Mouse (Mus musculus): ENCODE measurements around the gene Nrip3. TPM values are rescaled to one million over a fixed set of nuclear protein-coding genes. Genes with fewer than 3 reads are reported as not detected.

The Nrip3 gene
- polyA plus RNA-seq, 2 experiments, result 0.13 to 0.22 TPM

GRCm38 (mm10) chr7:109723114-109723513, 58.7 kb downstream of the Nrip3 start:
- Histone ChIP-seq H3K27ac (no peak overlapping the region), H3K9ac (replicated peaks) (no peak overlapping the region), H3K4me1 (replicated peaks; ENCODE audit: control insufficient read depth in 2 of 2, insufficient read depth in 2 of 2, low read length in 1 of 2) (no peaks in the 10 kb centered on the region), H3K27me3 (ENCODE audit: control insufficient read depth, insufficient read depth, low read length) (no peaks in the 10 kb centered on the region), H3K9me3 (ENCODE audit: control insufficient read depth, low read length) (no peaks in the 10 kb centered on the region), H3K4me2 (ENCODE audit: low read depth) (no peak overlapping the region), H3K4me3 (ENCODE audit: insufficient read depth in 1 of 2, low read depth in 2 of 2, low read length in 2 of 2) (no peak overlapping the region), H3K36me3 (replicated peaks; ENCODE audit: control insufficient read depth, insufficient read depth, low read depth) (no peaks in the 10 kb centered on the region)
- no peak for DNase-seq (ENCODE audit: low read depth in 3 of 3, low spot score in 3 of 3)
- no peak for ATAC-seq (ENCODE audit: insufficient read depth)
- 81% methylated on average over 8 of the region's 8 CpGs for WGBS (ENCODE audit: insufficient replicate concordance)
- TF ChIP-seq CTCF (IDR thresholded peaks at IDR 0.05; ENCODE audit: low read depth) (no peak), EP300 (IDR thresholded peaks at IDR 0.05; ENCODE audit: low read depth) (no peak)

GRCm38 (mm10) chr7:109722618-109723017, 59.2 kb downstream of the Nrip3 start:
- Histone ChIP-seq H3K4me3 (ENCODE audit: insufficient read depth in 1 of 2, low read depth in 2 of 2, low read length in 2 of 2) (no peak overlapping the region), H3K4me1 (replicated peaks; ENCODE audit: control insufficient read depth in 2 of 2, insufficient read depth in 2 of 2, low read length in 1 of 2) (no peaks in the 10 kb centered on the region), H3K27me3 (ENCODE audit: control insufficient read depth, insufficient read depth, low read length) (no peaks in the 10 kb centered on the region), H3K27ac (no peak overlapping the region), H3K36me3 (replicated peaks; ENCODE audit: control insufficient read depth, insufficient read depth, low read depth) (no peaks in the 10 kb centered on the region), H3K9ac (replicated peaks) (no peak overlapping the region), H3K4me2 (ENCODE audit: low read depth) (no peak overlapping the region), H3K9me3 (ENCODE audit: control insufficient read depth, low read length) (no peaks in the 10 kb centered on the region)
- WGBS (ENCODE audit: insufficient replicate concordance), result 83% methylated on average over 2 of the region's 2 CpGs
- ATAC-seq (ENCODE audit: insufficient read depth), result no peak
- TF ChIP-seq CTCF (IDR thresholded peaks at IDR 0.05; ENCODE audit: low read depth), result peak; percentile 38; the same call in 1 of the 2 replicates
- no peak for TF ChIP-seq EP300 (IDR thresholded peaks at IDR 0.05; ENCODE audit: low read depth)
- DNase-seq (ENCODE audit: low read depth in 3 of 3, low spot score in 3 of 3), result no peak

- H3K9me3 ChIP-seq (ENCODE audit: control insufficient read depth, low read length), result no peaks in the 10 kb centered on the region
- H3K4me1 ChIP-seq (replicated peaks; ENCODE audit: control insufficient read depth in 2 of 2, insufficient read depth in 2 of 2, low read length in 1 of 2), result no peaks in the 10 kb centered on the region
- no peak for TF ChIP-seq EP300 (IDR thresholded peaks at IDR 0.05; ENCODE audit: low read depth)
- TF ChIP-seq CTCF (IDR thresholded peaks at IDR 0.05; ENCODE audit: low read depth), result peak; percentile 49
- no peaks in the 10 kb centered on the region for H3K36me3 ChIP-seq (replicated peaks; ENCODE audit: control insufficient read depth, insufficient read depth, low read depth)
- ATAC-seq (ENCODE audit: insufficient read depth), result no peak
- H3K9ac ChIP-seq (replicated peaks), result no peak overlapping the region
- no peak for DNase-seq (ENCODE audit: low read depth in 3 of 3, low spot score in 3 of 3)
- H3K4me3 ChIP-seq (ENCODE audit: insufficient read depth in 1 of 2, low read depth in 2 of 2, low read length in 2 of 2), result no peak overlapping the region
- H3K27ac ChIP-seq, result no peak overlapping the region
- WGBS (ENCODE audit: insufficient replicate concordance), result 56% methylated on average over 9 of the region's 9 CpGs
- H3K27me3 ChIP-seq (ENCODE audit: control insufficient read depth, insufficient read depth, low read length), result no peaks in the 10 kb centered on the region
- no peak overlapping the region for H3K4me2 ChIP-seq (ENCODE audit: low read depth)
These were observed 62.5 kb downstream of the Nrip3 start for GRCm38 (mm10) chr7:109719286-109719685.

- Histone ChIP-seq H3K27me3 (ENCODE audit: control insufficient read depth, insufficient read depth, low read length) (no peaks in the 10 kb centered on the region), H3K36me3 (replicated peaks; ENCODE audit: control insufficient read depth, insufficient read depth, low read depth) (peaks cover 30% of the 10 kb centered on the region), H3K27ac (no peak overlapping the region), H3K4me3 (ENCODE audit: insufficient read depth in 1 of 2, low read depth in 2 of 2, low read length in 2 of 2) (no peak overlapping the region), H3K4me2 (ENCODE audit: low read depth) (no peak overlapping the region), H3K4me1 (replicated peaks; ENCODE audit: control insufficient read depth in 2 of 2, insufficient read depth in 2 of 2, low read length in 1 of 2) (no peaks in the 10 kb centered on the region), H3K9ac (replicated peaks) (no peak overlapping the region), H3K9me3 (ENCODE audit: control insufficient read depth, low read length) (no peaks in the 10 kb centered on the region)
- TF ChIP-seq CTCF (IDR thresholded peaks at IDR 0.05; ENCODE audit: low read depth) (no peak), EP300 (IDR thresholded peaks at IDR 0.05; ENCODE audit: low read depth) (no peak)
- ATAC-seq (ENCODE audit: insufficient read depth) (no peak), DNase-seq (ENCODE audit: low read depth in 3 of 3, low spot score in 3 of 3) (no peak)
- WGBS (ENCODE audit: insufficient replicate concordance), result 72% methylated on average over 2 of the region's 2 CpGs
These were observed 68.3 kb downstream of the Nrip3 start for GRCm38 (mm10) chr7:109713434-109713982.

- no peak for TF ChIP-seq EP300 (IDR thresholded peaks at IDR 0.05; ENCODE audit: low read depth)
- no peak for TF ChIP-seq CTCF (IDR thresholded peaks at IDR 0.05; ENCODE audit: low read depth)
- WGBS (ENCODE audit: insufficient replicate concordance), result 84% methylated on average over 7 of the region's 7 CpGs
- no peak overlapping the region for H3K4me2 ChIP-seq (ENCODE audit: low read depth)
- peaks cover 37% of the 10 kb centered on the region for H3K36me3 ChIP-seq (replicated peaks; ENCODE audit: control insufficient read depth, insufficient read depth, low read depth)
- DNase-seq (ENCODE audit: low read depth in 3 of 3, low spot score in 3 of 3) (no peak), ATAC-seq (ENCODE audit: insufficient read depth) (no peak)
- H3K4me1 ChIP-seq (replicated peaks; ENCODE audit: control insufficient read depth in 2 of 2, insufficient read depth in 2 of 2, low read length in 1 of 2), result peaks cover 0 to 2% of the 10 kb centered on the region in 2 experiments; a peak in 2 of 4 replicates
- H3K4me3 ChIP-seq (ENCODE audit: insufficient read depth in 1 of 2, low read depth in 2 of 2, low read length in 2 of 2), result no peak overlapping the region
- H3K27ac ChIP-seq, result no peak overlapping the region
- no peaks in the 10 kb centered on the region for H3K27me3 ChIP-seq (ENCODE audit: control insufficient read depth, insufficient read depth, low read length)
- no peak overlapping the region for H3K9ac ChIP-seq (replicated peaks)
- H3K9me3 ChIP-seq (ENCODE audit: control insufficient read depth, low read length), result no peaks in the 10 kb centered on the region
These were observed 69.6 kb downstream of the Nrip3 start for GRCm38 (mm10) chr7:109712198-109712597.
